Mouse (Mus musculus): ENCODE measurements around the gene Mrgbp. TPM values are rescaled to one million over a fixed set of nuclear protein-coding genes. Genes with fewer than 3 reads are reported as not detected.

The Mrgbp gene
- polyA plus RNA-seq, 1 experiment from 2014 or later: 39.8 TPM

GRCm38 (mm10) chr2:180589123-180589831, 8.2 kb downstream of the Mrgbp start, which contains the start of gene Ogfr:
Gene Ogfr, plus strand, starts transcription at chr2:180589245.
- Histone ChIP-seq H3K27ac (peak within 1 kb of the TSS; percentile 86), H3K9ac (replicated peaks) (peak within 1 kb of the TSS; percentile 86), H3K4me1 (replicated peaks) (peaks cover 11% of the 10 kb centered on the region), H3K4me2 (peak within 1 kb of the TSS; percentile 81), H3K27me3 (no peaks in the 10 kb centered on the region), H3K9me3 (no peaks in the 10 kb centered on the region), H3K4me3 (replicated peaks) (peak within 1 kb of the TSS; percentile 90), H3K36me3 (peaks cover 61% of the 10 kb centered on the region)
- ATAC-seq (ENCODE audit: insufficient number of reproducible peaks, insufficient read depth, low FRiP score, low TSS enrichment, low read depth): peak; percentile 88
- WGBS: under 1% methylated on average over 59 of the region's 67 CpGs

GRCm38 (mm10) chr2:180597490-180597889, 16.4 kb downstream of the Mrgbp start, which contains the start of gene Col9a3:
Gene Col9a3, plus strand, starts transcription at chr2:180597790.
- peaks cover 40% of the 10 kb centered on the region for H3K36me3 ChIP-seq
- ATAC-seq (ENCODE audit: insufficient number of reproducible peaks, insufficient read depth, low FRiP score, low TSS enrichment, low read depth): no peak
- peak within 1 kb of the TSS; percentile 91 for H3K27ac ChIP-seq
- H3K4me1 ChIP-seq (replicated peaks): peaks cover 44% of the 10 kb centered on the region
- H3K9me3 ChIP-seq: no peaks in the 10 kb centered on the region
- H3K27me3 ChIP-seq: peaks cover 51% of the 10 kb centered on the region
- 52% methylated on average over 4 of the region's 4 CpGs for WGBS
- H3K4me3 ChIP-seq (replicated peaks): peak within 1 kb of the TSS; percentile 48
- H3K4me2 ChIP-seq: peak within 1 kb of the TSS; percentile 70
- H3K9ac ChIP-seq (replicated peaks): peak within 1 kb of the TSS; percentile 66

- peak overlapping the region; percentile 70 for H3K4me2 ChIP-seq
- H3K9ac ChIP-seq (replicated peaks): peak overlapping the region; percentile 66
- H3K4me1 ChIP-seq (replicated peaks): peaks cover 44% of the 10 kb centered on the region
- peak; percentile 78 for ATAC-seq (ENCODE audit: insufficient number of reproducible peaks, insufficient read depth, low FRiP score, low TSS enrichment, low read depth)
- peaks cover 51% of the 10 kb centered on the region for H3K27me3 ChIP-seq
- peak overlapping the region; percentile 48 for H3K4me3 ChIP-seq (replicated peaks)
- H3K27ac ChIP-seq: peak overlapping the region; percentile 91
- 1% methylated on average over 39 of the region's 41 CpGs for WGBS
- H3K9me3 ChIP-seq: no peaks in the 10 kb centered on the region
- H3K36me3 ChIP-seq: peaks cover 35% of the 10 kb centered on the region
Observed at GRCm38 (mm10) chr2:180598157-180598705, 17.1 kb downstream of the Mrgbp start.

GRCm38 (mm10) chr2:180600569-180601021, 19.5 kb downstream of the Mrgbp start:
- Histone ChIP-seq H3K9me3 (no peaks in the 10 kb centered on the region), H3K27ac (peak overlapping the region; percentile 66; the same call in 1 of the 2 replicates), H3K4me1 (replicated peaks) (peaks cover 66% of the 10 kb centered on the region), H3K4me3 (replicated peaks) (peak overlapping the region; percentile 48), H3K9ac (replicated peaks) (peak overlapping the region; percentile 66; the same call in 1 of the 2 replicates), H3K36me3 (peaks cover 23% of the 10 kb centered on the region), H3K4me2 (peak overlapping the region; percentile 70), H3K27me3 (peaks cover 49% of the 10 kb centered on the region)
- WGBS: 29% methylated on average over 9 of the region's 9 CpGs
- ATAC-seq (ENCODE audit: insufficient number of reproducible peaks, insufficient read depth, low FRiP score, low TSS enrichment, low read depth): no peak

- H3K9me3 ChIP-seq: no peaks in the 10 kb centered on the region
- peak overlapping the region; percentile 6; the same call in 1 of the 2 replicates for H3K4me2 ChIP-seq
- peaks cover 42% of the 10 kb centered on the region for H3K4me1 ChIP-seq (replicated peaks)
- WGBS: 56% methylated on average over 6 of the region's 6 CpGs
- peaks cover 50% of the 10 kb centered on the region for H3K36me3 ChIP-seq
- 0 out of 2 replicates have a peak overlapping the region, but pooled peaks have one; percentile 8 for H3K9ac ChIP-seq (replicated peaks)
- peak overlapping the region; percentile 83 for H3K27ac ChIP-seq
- H3K27me3 ChIP-seq: peaks cover 7% of the 10 kb centered on the region
- 0 out of 2 replicates have a peak overlapping the region, but pooled peaks have one; percentile 6 for H3K4me3 ChIP-seq (replicated peaks)
- peak; percentile 67 for ATAC-seq (ENCODE audit: insufficient number of reproducible peaks, insufficient read depth, low FRiP score, low TSS enrichment, low read depth)
Observed at GRCm38 (mm10) chr2:180604781-180605180, 23.7 kb downstream of the Mrgbp start.

- H3K9ac ChIP-seq (replicated peaks): no peak overlapping the region
- no peaks in the 10 kb centered on the region for H3K9me3 ChIP-seq
- peaks cover 17% of the 10 kb centered on the region for H3K4me1 ChIP-seq (replicated peaks)
- H3K36me3 ChIP-seq: peaks cover 43% of the 10 kb centered on the region
- H3K27me3 ChIP-seq: no peaks in the 10 kb centered on the region
- no peak overlapping the region for H3K4me2 ChIP-seq
- no peak for ATAC-seq (ENCODE audit: insufficient number of reproducible peaks, insufficient read depth, low FRiP score, low TSS enrichment, low read depth)
- no peak overlapping the region for H3K4me3 ChIP-seq (replicated peaks)
- H3K27ac ChIP-seq: peak overlapping the region; percentile 37
- WGBS: 76% methylated on average over 4 of the region's 4 CpGs
Observed at GRCm38 (mm10) chr2:180610283-180610682, 29.2 kb downstream of the Mrgbp start.

- no peaks in the 10 kb centered on the region for H3K9me3 ChIP-seq
- ATAC-seq (ENCODE audit: insufficient number of reproducible peaks, insufficient read depth, low FRiP score, low TSS enrichment, low read depth): no peak
- 72% methylated on average over 2 of the region's 2 CpGs for WGBS
- no peaks in the 10 kb centered on the region for H3K27me3 ChIP-seq
- H3K36me3 ChIP-seq: peaks cover 44% of the 10 kb centered on the region
- no peak overlapping the region for H3K4me2 ChIP-seq
- no peak overlapping the region for H3K4me3 ChIP-seq (replicated peaks)
- peak overlapping the region; percentile 84 for H3K27ac ChIP-seq
- peaks cover 13% of the 10 kb centered on the region; the same call in 1 of the 2 replicates for H3K4me1 ChIP-seq (replicated peaks)
- no peak overlapping the region for H3K9ac ChIP-seq (replicated peaks)
Observed at GRCm38 (mm10) chr2:180611882-180612281, 30.8 kb downstream of the Mrgbp start.

Other genes starting within 250 kb of the Mrgbp start
- 0.14 TPM in 1 of 2 replicates, not detected in the other for gene Gata5, start 246.6 kb upstream of the Mrgbp start, polyA plus RNA-seq (2016; fragmentation: Nextera tagmentation; extraction: Ambion mirVana)
- 0.43 and 0.90 TPM in 2 replicates for gene Slco4a1, start 125.1 kb upstream of the Mrgbp start, polyA plus RNA-seq (2016; fragmentation: Nextera tagmentation; extraction: Ambion mirVana)
- 0.08 TPM in 1 of 2 replicates, not detected in the other for gene Ntsr1, start 81.3 kb upstream of the Mrgbp start, polyA plus RNA-seq (2016; fragmentation: Nextera tagmentation; extraction: Ambion mirVana)
- gene Ogfr, start 7.9 kb downstream of the Mrgbp start, polyA plus RNA-seq (2016; fragmentation: Nextera tagmentation; extraction: Ambion mirVana): 93.0 and 96.7 TPM in 2 replicates
- gene Col9a3, start 16.5 kb downstream of the Mrgbp start, polyA plus RNA-seq (2016; fragmentation: Nextera tagmentation; extraction: Ambion mirVana): 196 and 224 TPM in 2 replicates
- 0.30 and 0.47 TPM in 2 replicates for gene Tcfl5, start 61.4 kb downstream of the Mrgbp start, polyA plus RNA-seq (2016; fragmentation: Nextera tagmentation; extraction: Ambion mirVana)
- 36.1 and 38.2 TPM in 2 replicates for gene Dido1, start 128.7 kb downstream of the Mrgbp start, polyA plus RNA-seq (2016; fragmentation: Nextera tagmentation; extraction: Ambion mirVana)
- 60.7 and 60.9 TPM in 2 replicates for gene Gid8, start 128.8 kb downstream of the Mrgbp start, polyA plus RNA-seq (2016; fragmentation: Nextera tagmentation; extraction: Ambion mirVana)
- 0.45 and 0.52 TPM in 2 replicates for gene Slc17a9, start 144.0 kb downstream of the Mrgbp start, polyA plus RNA-seq (2016; fragmentation: Nextera tagmentation; extraction: Ambion mirVana)
- gene Bhlhe23, start 195.6 kb downstream of the Mrgbp start, polyA plus RNA-seq (2016; fragmentation: Nextera tagmentation; extraction: Ambion mirVana): not detected in 2 replicates

Data from limb, embryonic 12.5 days (tissue).